Mouse (Mus musculus) cerebellum, adult 18-20 months (tissue): Measurements from ENCODE around the gene B4galnt1.
A peak's percentile ranks its signal among the peaks of the same experiment; 100 is the strongest.

Experiments
- DNase-seq, 2 experiments: peaks; one replicate each; pipeline ENCODE4 v3.0.0; 2021

The B4galnt1 gene

DNA sequence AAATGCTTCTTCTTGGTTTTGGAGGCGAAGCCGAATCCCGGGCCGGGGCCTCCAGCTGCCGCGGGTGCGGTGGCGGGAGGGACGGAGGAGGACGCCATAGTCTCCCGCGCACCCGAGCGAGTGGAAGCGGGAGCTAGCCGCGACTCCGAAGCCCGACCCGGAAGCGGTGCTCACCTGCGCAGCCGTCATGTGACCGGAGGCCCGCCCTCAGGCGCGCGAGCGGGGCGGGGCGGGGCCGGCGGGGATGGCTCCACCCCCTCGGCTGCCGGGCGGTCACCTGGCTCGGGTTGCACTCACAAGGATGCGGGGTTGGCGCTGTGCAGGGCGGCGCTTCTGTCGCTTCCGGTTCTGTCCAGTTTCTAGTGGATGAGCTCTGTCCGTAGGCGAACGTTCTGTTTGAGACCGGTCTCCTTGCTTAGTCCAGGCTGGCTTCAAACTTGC is 46.4 kb downstream of the B4galnt1 start, which contains the start of gene Pip4k2c:
Gene Pip4k2c (minus strand): TSS at position 172 of the 441 bp plus-strand sequence.
- peak; percentile 92 to 95 for DNase-seq

DNA sequence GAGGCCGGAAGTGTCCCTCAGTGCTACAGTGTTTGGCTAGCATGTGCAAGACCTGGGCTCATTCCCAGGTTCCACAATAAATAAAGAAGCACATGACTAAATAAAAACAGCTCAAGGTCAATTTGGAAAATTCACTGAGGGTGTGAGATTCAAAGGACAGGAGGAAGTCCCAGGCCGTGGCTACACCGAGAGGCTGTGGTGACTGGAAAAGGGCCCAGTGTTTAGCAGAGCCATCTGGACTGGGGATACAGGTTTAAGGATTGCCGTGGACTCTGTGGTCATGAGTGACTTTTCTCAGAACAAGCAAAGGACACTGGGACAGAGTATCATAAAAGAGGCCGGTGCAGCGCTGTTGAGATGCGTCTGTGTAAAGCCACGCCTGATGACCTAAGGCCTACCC is 48.2 kb downstream of the B4galnt1 start:
- peak in 1 of 2 experiments; percentile 64 for DNase-seq

DNA sequence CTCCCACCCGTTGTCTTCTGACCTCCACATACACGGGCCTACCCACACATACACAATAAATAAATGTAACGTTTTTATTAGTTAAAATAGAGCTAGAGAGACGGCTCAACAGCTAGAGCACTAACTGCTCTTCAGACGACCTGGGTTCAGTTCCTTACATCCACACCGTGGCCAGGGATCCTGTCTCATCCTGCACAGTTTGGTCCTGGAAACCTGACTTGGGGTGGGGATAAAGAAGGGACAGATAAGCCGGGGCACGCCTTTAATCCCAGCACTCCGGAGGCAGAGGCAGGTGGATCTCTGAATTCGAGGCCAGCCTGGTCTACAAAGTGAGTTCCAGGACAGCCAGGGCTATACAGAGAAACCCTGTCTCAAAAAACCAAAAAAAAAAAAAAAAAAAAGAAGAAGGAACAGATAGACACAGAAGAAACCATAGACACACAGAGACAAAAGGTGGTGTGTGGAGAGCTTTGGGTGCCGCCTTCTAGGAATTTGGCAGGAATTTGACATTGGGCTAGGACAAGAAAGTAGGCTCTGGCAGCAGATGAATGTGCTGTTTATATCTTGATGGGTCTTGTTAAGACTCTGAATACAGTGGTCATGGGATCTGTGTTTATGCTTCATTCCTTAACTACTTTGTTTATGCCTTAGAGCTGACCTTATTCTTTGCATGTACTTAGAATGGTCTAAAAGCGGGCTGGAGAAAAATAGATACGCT is 48.8 kb downstream of the B4galnt1 start:
- no peak for DNase-seq

DNA sequence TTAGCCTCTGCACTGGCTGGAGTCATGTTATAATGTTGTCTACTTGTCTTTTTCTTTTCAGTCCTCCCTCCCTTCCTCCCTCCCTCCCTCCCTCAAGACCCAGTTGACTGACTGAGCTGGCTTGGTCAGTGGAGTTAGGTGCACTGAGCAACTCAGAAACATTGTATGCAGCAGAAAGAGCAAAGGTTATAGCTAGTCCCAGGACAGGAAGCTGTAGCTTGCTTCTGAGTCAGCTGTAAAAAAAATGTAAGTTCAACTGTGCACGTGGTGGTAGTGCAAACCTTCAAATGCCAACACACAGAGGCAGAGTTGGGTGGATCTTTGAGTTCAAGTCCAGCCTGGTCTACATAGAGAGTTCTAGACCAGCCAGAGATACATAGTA is 49.4 kb downstream of the B4galnt1 start:
- no peak for DNase-seq

DNA sequence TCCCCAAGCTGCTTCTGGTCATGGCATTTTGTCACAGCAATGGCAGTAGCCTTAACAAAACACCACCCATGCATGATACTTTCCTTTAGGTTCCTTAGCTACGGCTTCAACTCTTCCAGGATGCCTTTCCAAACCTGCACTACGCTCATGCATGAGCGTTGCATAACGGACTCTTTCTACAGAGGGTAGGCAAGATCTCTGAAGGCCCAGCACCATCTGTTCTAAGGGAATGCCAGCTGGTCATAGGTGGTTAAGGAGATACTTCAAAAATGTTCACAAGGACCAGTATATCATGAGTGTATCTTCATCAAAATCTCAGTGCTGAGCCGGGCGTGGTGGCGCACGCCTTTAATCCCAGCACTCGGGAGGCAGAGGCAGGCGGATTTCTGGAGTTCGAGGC is 51.4 kb downstream of the B4galnt1 start:
- DNase-seq: peak in 1 of 2 experiments; percentile 52

DNA sequence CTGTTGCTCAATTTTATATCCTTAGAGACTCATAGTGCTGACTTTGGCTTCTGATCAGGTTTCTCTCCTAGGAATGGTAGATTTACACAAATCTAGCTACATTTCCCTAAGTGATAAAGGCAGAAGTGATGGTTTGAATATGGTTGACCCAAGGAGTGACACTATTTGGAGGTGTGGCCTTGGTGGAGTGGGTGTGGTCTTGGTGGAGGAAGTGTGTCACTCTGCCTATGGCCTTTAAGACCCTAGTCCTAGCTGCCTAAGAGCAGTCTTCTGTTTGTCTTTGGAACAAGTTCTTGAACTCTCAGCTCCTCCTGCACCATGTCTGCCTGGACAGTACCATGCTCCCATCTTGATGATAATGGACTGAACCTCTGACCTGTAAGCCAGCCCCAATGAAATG is 52.2 kb downstream of the B4galnt1 start:
- no peak for DNase-seq

DNA sequence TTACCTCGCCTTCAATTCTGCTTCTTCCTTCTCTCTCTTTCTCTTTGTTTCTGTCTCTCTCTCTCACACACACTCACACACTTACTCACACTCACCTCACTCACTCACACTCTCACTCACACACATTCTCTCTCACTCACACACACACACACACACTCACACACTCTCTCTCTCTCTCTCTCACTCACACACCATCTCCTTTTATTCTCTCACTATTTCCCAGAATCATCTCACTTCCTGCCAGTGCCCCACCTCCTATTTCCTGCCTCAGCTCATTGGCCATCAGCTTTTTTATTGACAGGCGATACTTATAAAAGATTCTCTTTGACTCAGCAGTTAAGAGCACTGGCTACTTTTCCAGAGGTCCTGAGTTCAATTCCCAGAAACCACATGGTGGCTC is 53.3 kb downstream of the B4galnt1 start:
- DNase-seq: no peak
